In the genomic region with DNA sequence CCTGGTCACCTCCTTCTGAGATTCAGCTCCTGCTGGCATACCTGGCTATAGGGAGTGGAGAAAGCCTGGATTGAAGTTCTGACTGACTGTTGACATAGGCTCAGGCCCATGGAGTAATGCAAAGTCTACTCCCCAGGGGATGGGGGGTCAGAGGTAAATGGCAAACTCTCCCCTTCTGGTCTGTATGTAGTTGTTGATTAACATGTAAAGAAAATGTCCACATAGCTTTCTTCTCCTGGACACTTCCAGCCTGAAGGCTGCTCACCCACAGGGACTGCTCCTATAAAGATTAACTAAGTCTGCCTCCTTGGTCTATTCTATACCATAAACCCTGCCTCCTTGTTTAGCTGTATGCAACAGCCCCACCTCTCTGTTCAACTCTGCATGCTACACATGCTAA, we compare ENCODE assay signal across 25 mouse cellular contexts. TPM values are rescaled to one million over a fixed set of nuclear protein-coding genes. Genes with fewer than 3 reads are reported as not detected.
A peak's percentile ranks its signal among the peaks of the same experiment; 100 is the strongest.
DNase-seq lines count a peak whose midpoint lies in the region; ATAC-seq and TF ChIP-seq lines count a peak whose summit lies in the region.
"Had no signal": no experiment of that assay in that cellular context is flagged by ENCODE, and none has a peak within 500 bp of the region (broad histone marks: within the 10 kb centered on the region; RNA-seq: fewer than 3 reads in every experiment).

No protein-coding gene starts in this region.

- H3K4me3 ChIP-seq in gastrocnemius, adult 2 months, result no peak overlapping the region
- no peak overlapping the region for H3K4me3 ChIP-seq in kidney, embryonic 14.5 days (ENCODE audit: low read length)
- H3K4me3 ChIP-seq in kidney, embryonic 16.5 days (ENCODE audit: low read length), result no peak overlapping the region
- no peak overlapping the region for H3K4me3 ChIP-seq in myocyte
- H3K4me3 ChIP-seq: embryonic facial prominence, embryonic 13.5 days; embryonic facial prominence, embryonic 15.5 days; erythroblast, embryonic 14.5 days; forebrain, embryonic 10.5 days; forebrain, embryonic 12.5 days had no signal

- no peak for DNase-seq in gastrocnemius, adult 2 months
- DNase-seq in gastrocnemius, postnatal 14 days, result no peak
- no peak for DNase-seq in kidney, postnatal 10 days
- DNase-seq in kidney, adult 18-20 months, result no peak
- no peak for DNase-seq in left cerebral cortex, adult 18-20 months (ENCODE audit: low spot score in 2 of 2)
- DNase-seq: adrenal gland, adult 2 months; adrenal gland, postnatal 10 days; adrenal gland, postnatal 25 days; B cell, adult 2 months; cerebellum, adult 11 months; cerebellum, adult 8-10 months; embryo, embryonic 11 days had no signal

- TF ChIP-seq POLR2A in myocyte (IDR thresholded peaks at IDR 0.05; ENCODE audit: insufficient read length, low read depth), result no peak

- no peak overlapping the region for H3ac ChIP-seq in myocyte (ENCODE audit: control insufficient read depth, insufficient read length)

- H3K27me3 ChIP-seq in kidney, embryonic 14.5 days (ENCODE audit: control insufficient read depth, insufficient read depth, low read length), result no peaks in the 10 kb centered on the region
- no peaks in the 10 kb centered on the region for H3K27me3 ChIP-seq in kidney, embryonic 16.5 days (ENCODE audit: insufficient read depth, low read length)
- no peaks in the 10 kb centered on the region for H3K27me3 ChIP-seq in myocyte (ENCODE audit: control insufficient read depth, insufficient read depth, insufficient read length)
- H3K27me3 ChIP-seq: embryonic facial prominence, embryonic 13.5 days; embryonic facial prominence, embryonic 15.5 days; forebrain, embryonic 12.5 days had no signal

- H3K9me3 ChIP-seq in kidney, embryonic 14.5 days (ENCODE audit: control insufficient read depth, low read length), result no peaks in the 10 kb centered on the region; the same call in 1 of the 2 replicates
- H3K9me3 ChIP-seq in kidney, embryonic 16.5 days (ENCODE audit: low read length), result no peaks in the 10 kb centered on the region
- H3K9me3 ChIP-seq: embryonic facial prominence, embryonic 13.5 days; embryonic facial prominence, embryonic 15.5 days; forebrain, embryonic 10.5 days; forebrain, embryonic 12.5 days had no signal

- peak overlapping the region; percentile 51; the same call in 1 of the 2 replicates for H3K27ac ChIP-seq in gastrocnemius, adult 2 months
- H3K27ac ChIP-seq in kidney, embryonic 14.5 days (ENCODE audit: low read depth, low read length), result no peak overlapping the region
- peak overlapping the region; percentile 67 for H3K27ac ChIP-seq in kidney, embryonic 16.5 days (ENCODE audit: low read length)
- H3K27ac ChIP-seq: embryonic facial prominence, embryonic 13.5 days; embryonic facial prominence, embryonic 15.5 days; forebrain, embryonic 10.5 days; forebrain, embryonic 12.5 days had no signal

- H3K79me2 ChIP-seq in myocyte (ENCODE audit: control insufficient read depth, insufficient read depth), result no peaks in the 10 kb centered on the region

- H3K4me1 ChIP-seq in kidney, embryonic 14.5 days (ENCODE audit: control insufficient read depth, insufficient read depth, low read length), result 0 out of 2 replicates have a peak, but pooled peaks cover 3% of the 10 kb centered on the region
- peaks cover 4% of the 10 kb centered on the region; the same call in 1 of the 2 replicates for H3K4me1 ChIP-seq in kidney, embryonic 16.5 days (ENCODE audit: insufficient read depth, low read length)
- H3K4me1 ChIP-seq: embryonic facial prominence, embryonic 13.5 days; forebrain, embryonic 12.5 days had no signal

- intact Hi-C loops in gastrocnemius, adult 2 months (cut with DNase I), result loop anchor here (10.0 kb wide), 1 partner anchor 191 kb away; the partner anchor contains the start of gene Lmcd1
- intact Hi-C loops in gastrocnemius, postnatal 14 days (cut with DNase I; ENCODE audit: low total_unique reads), result no loop called here

- no peak overlapping the region for H3K9ac ChIP-seq in kidney, embryonic 14.5 days (ENCODE audit: low read depth, low read length)
- no peak overlapping the region for H3K9ac ChIP-seq in kidney, embryonic 16.5 days (replicated peaks; ENCODE audit: low read length)
- H3K9ac ChIP-seq: embryonic facial prominence, embryonic 13.5 days; embryonic facial prominence, embryonic 15.5 days; forebrain, embryonic 12.5 days had no signal

- H3K36me3 ChIP-seq in kidney, embryonic 14.5 days (ENCODE audit: control insufficient read depth, insufficient read depth, low read length), result no peaks in the 10 kb centered on the region
- no peaks in the 10 kb centered on the region for H3K36me3 ChIP-seq in kidney, embryonic 16.5 days (ENCODE audit: insufficient read depth, low read length)
- H3K36me3 ChIP-seq in myocyte (ENCODE audit: control insufficient read depth, insufficient read depth), result no peaks in the 10 kb centered on the region
- H3K36me3 ChIP-seq: embryonic facial prominence, embryonic 13.5 days; embryonic facial prominence, embryonic 15.5 days; forebrain, embryonic 10.5 days; forebrain, embryonic 12.5 days; G1E had no signal

- H3K4me2 ChIP-seq in kidney, embryonic 14.5 days (replicated peaks; ENCODE audit: low read depth, low read length), result no peak overlapping the region
- no peak overlapping the region for H3K4me2 ChIP-seq in kidney, embryonic 16.5 days (replicated peaks; ENCODE audit: low read depth, low read length)
- H3K4me2 ChIP-seq in myocyte (ENCODE audit: low read depth), result peak overlapping the region; percentile 60
- H3K4me2 ChIP-seq: embryonic facial prominence, embryonic 13.5 days; embryonic facial prominence, embryonic 15.5 days; forebrain, embryonic 12.5 days had no signal

- TF ChIP-seq CTCF in gastrocnemius, adult 2 months (IDR thresholded peaks at IDR 0.05), result no peak

- peak; percentile 62 for ATAC-seq in kidney, embryonic 14.5 days (ENCODE audit: low FRiP score, low TSS enrichment)
- ATAC-seq in kidney, embryonic 16.5 days (ENCODE audit: low FRiP score, low TSS enrichment), result peak; percentile 89
- ATAC-seq: CD4-positive, CD25-positive, alpha-beta regulatory T cell, adult 4 months; forebrain, embryonic 14.5 days had no signal

TF ChIP-seq in myocyte, 11 proteins besides CTCF, POLR2A, EP300 and RAD21:
- no peak for TF ChIP-seq POLR2AphosphoS2 (IDR thresholded peaks at IDR 0.05; ENCODE audit: insufficient read length, low read depth)
- no peak for TF ChIP-seq MYOD1 (IDR thresholded peaks at IDR 0.05; ENCODE audit: control insufficient read depth in 1 of 3, insufficient read length in 2 of 3, low read depth in 2 of 3)
- no peak for TF ChIP-seq TCF12 (IDR thresholded peaks at IDR 0.05; ENCODE audit: insufficient read depth, poor library complexity, severe bottlenecking)
- no peak for TF ChIP-seq SRF (IDR thresholded peaks at IDR 0.05; ENCODE audit: control insufficient read depth, insufficient read length, low read depth)
- TF ChIP-seq CEBPB (IDR thresholded peaks at IDR 0.05; ENCODE audit: insufficient read depth, poor library complexity, severe bottlenecking), result no peak
- TF ChIP-seq TCF3 (IDR thresholded peaks at IDR 0.05; ENCODE audit: insufficient read length, low read depth), result no peak
- no peak for TF ChIP-seq E2F4 (IDR thresholded peaks at IDR 0.05; ENCODE audit: insufficient read depth)
- TF ChIP-seq REST (IDR thresholded peaks at IDR 0.05; ENCODE audit: insufficient read depth, insufficient read length), result no peak
- no peak for TF ChIP-seq USF1 (IDR thresholded peaks at IDR 0.05; ENCODE audit: low read depth)
- no peak for TF ChIP-seq MAX (IDR thresholded peaks at IDR 0.05; ENCODE audit: low read depth)
- TF ChIP-seq MYOG (IDR thresholded peaks at IDR 0.05; ENCODE audit: control insufficient read depth in 1 of 3, insufficient read depth in 1 of 3, insufficient read length in 2 of 3, low read depth in 2 of 3), result no peak

RNA-seq across cellular contexts. Expression of gene Cav3, which starts 6.7 kb away (rescaled TPM):
- total RNA-seq in gastrocnemius, adult 2 months (2021), result 10 to 100 TPM; 65.6 to 68.2 TPM
- 100 to 1,000 TPM; 112 to 130 TPM for total RNA-seq in gastrocnemius, postnatal 14 days (2021)
- 0.31 and 0.56 TPM in 2 replicates for polyA plus RNA-seq in kidney, embryonic 14.5 days (2014; fragmentation: Nextera tagmentation; extraction: Ambion mirVana)
- 2.3 and 3.2 TPM in 2 replicates for polyA plus RNA-seq in kidney, embryonic 16.5 days (2015; fragmentation: Nextera tagmentation; extraction: Ambion mirVana)
- polyA plus RNA-seq in myocyte (2012; fragmentation: generic; extraction: Trizol), result 304 TPM
- not detected for total RNA-seq in left cerebral cortex, adult 18-20 months (2021)
- total RNA-seq: adrenal gland, adult 2 months; adrenal gland, postnatal 25 days; CH12.LX; common myeloid progenitor, adult 5-6 weeks; G1E had no signal
- polyA plus RNA-seq: CD4-positive, CD25-positive, alpha-beta regulatory T cell, adult 4 months; erythroblast, embryonic 14.5 days; forebrain, embryonic 10.5 days; forebrain, embryonic 14.5 days; G1E had no signal

RNA-seq across cellular contexts. Expression of gene Oxtr, which starts 23.7 kb away (rescaled TPM):
- under 1 TPM; 0.05 to 0.25 TPM for total RNA-seq in gastrocnemius, adult 2 months (2021)
- total RNA-seq in gastrocnemius, postnatal 14 days (2021), result under 1 TPM; 0.11 to 0.33 TPM
- polyA plus RNA-seq in kidney, embryonic 14.5 days (2014; fragmentation: Nextera tagmentation; extraction: Ambion mirVana), result 4.0 and 8.2 TPM in 2 replicates
- 6.4 and 7.2 TPM in 2 replicates for polyA plus RNA-seq in kidney, embryonic 16.5 days (2015; fragmentation: Nextera tagmentation; extraction: Ambion mirVana)
- polyA plus RNA-seq in myocyte (2012; fragmentation: generic; extraction: Trizol), result 0.06 TPM
- 1 to 10 TPM; 5.8 TPM for total RNA-seq in left cerebral cortex, adult 18-20 months (2021)
- total RNA-seq: CH12.LX had no signal
- polyA plus RNA-seq: CD4-positive, CD25-positive, alpha-beta regulatory T cell, adult 4 months; erythroblast, embryonic 14.5 days had no signal

Comparison
In these comparisons a context has a peak if more than half of its experiments do, and no peak if none do; other contexts are left out.
1. RNA of gene Cav3, which starts 6.7 kb away (total RNA-seq): 112 to 130 TPM in gastrocnemius, postnatal 14 days and 65.6 to 68.2 TPM in gastrocnemius, adult 2 months; not detected in left cerebral cortex, adult 18-20 months; every median in the first group is over 10 times any median in the second.
2. RNA of gene Oxtr, which starts 23.7 kb away (total RNA-seq): 5.8 TPM in left cerebral cortex, adult 18-20 months; 0.11 to 0.33 TPM in gastrocnemius, postnatal 14 days and 0.05 to 0.25 TPM in gastrocnemius, adult 2 months; every median in the first group is over 4 times any median in the second.